13 mouse cellular contexts compared by ENCODE assay signal in the genomic region with DNA sequence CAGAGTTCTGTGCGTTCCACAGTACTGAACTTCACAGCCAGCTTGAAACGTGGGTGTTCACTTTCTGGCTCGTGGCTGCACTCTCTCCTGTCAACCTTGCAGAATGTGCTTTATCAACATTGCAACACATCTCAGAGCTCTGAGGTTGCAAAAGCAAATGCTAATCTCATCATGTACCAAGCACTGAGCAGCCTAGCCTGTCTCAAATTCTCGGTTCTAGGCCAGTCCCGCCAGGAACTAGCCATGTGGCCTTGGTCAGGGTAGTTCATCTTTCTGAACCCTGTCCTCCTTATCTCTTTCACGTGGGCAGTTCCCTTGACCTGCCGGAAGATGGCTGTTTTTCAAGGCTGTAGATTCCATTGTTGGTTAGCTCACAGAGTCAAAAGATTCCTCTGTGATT.
DNase-seq lines count a peak whose midpoint lies in the region; ATAC-seq and TF ChIP-seq lines count a peak whose summit lies in the region.
"Had no signal": no experiment of that assay in that cellular context is flagged by ENCODE, and none has a peak within 500 bp of the region (broad histone marks: within the 10 kb centered on the region; RNA-seq: fewer than 3 reads in every experiment).

No protein-coding gene starts in this region.

- no peak overlapping the region for H3K4me2 ChIP-seq in kidney, embryonic 16.5 days (replicated peaks; ENCODE audit: low read depth, low read length)
- no peak overlapping the region for H3K4me2 ChIP-seq in stomach, embryonic 15.5 days
- no peak overlapping the region for H3K4me2 ChIP-seq in forebrain, postnatal 0 days (ENCODE audit: low read depth)
- H3K4me2 ChIP-seq: hindbrain, embryonic 13.5 days had no signal

- no peak for DNase-seq in kidney, postnatal 14 days
- DNase-seq in ovary, postnatal 36 days (ENCODE audit: low spot score), result peak; percentile 36
- DNase-seq in ovary, postnatal 10 days (ENCODE audit: low spot score), result no peak
- peak; percentile 55 for DNase-seq in brain, adult 2 months (ENCODE audit: low read depth, low spot score)
- DNase-seq in forebrain, postnatal 0 days, result no peak
- DNase-seq in neural tube, embryonic 10.5 days (ENCODE audit: extremely low spot score, low spot score), result no peak
- DNase-seq: cerebellum, adult 11-12 months; gastrocnemius, postnatal 10 days; kidney, adult 2 months had no signal

- H3K9me3 ChIP-seq in kidney, embryonic 16.5 days (ENCODE audit: low read length), result 0 out of 2 replicates have a peak, but pooled peaks cover 2% of the 10 kb centered on the region
- no peaks in the 10 kb centered on the region for H3K9me3 ChIP-seq in stomach, embryonic 15.5 days
- H3K9me3 ChIP-seq in forebrain, postnatal 0 days (ENCODE audit: low read length), result no peaks in the 10 kb centered on the region

- H3K27me3 ChIP-seq in kidney, embryonic 16.5 days (ENCODE audit: insufficient read depth, low read length), result no peaks in the 10 kb centered on the region
- no peaks in the 10 kb centered on the region for H3K27me3 ChIP-seq in stomach, embryonic 15.5 days (replicated peaks)
- no peaks in the 10 kb centered on the region for H3K27me3 ChIP-seq in forebrain, postnatal 0 days (ENCODE audit: insufficient read depth, low read length)
- H3K27me3 ChIP-seq: hindbrain, embryonic 13.5 days had no signal

- no peak overlapping the region for H3K4me3 ChIP-seq in kidney, embryonic 16.5 days (ENCODE audit: low read length)
- no peak overlapping the region for H3K4me3 ChIP-seq in stomach, embryonic 15.5 days (replicated peaks)
- H3K4me3 ChIP-seq in forebrain, postnatal 0 days (ENCODE audit: low read depth, low read length), result no peak overlapping the region
- H3K4me3 ChIP-seq: hindbrain, embryonic 13.5 days had no signal

- no peak for TF ChIP-seq CTCF in forebrain, postnatal 0 days (IDR thresholded peaks at IDR 0.05; ENCODE audit: low read depth)

- H3K9ac ChIP-seq in kidney, embryonic 16.5 days (replicated peaks; ENCODE audit: low read length), result no peak overlapping the region
- no peak overlapping the region for H3K9ac ChIP-seq in stomach, embryonic 15.5 days
- H3K9ac ChIP-seq in forebrain, postnatal 0 days, result no peak overlapping the region
- H3K9ac ChIP-seq: hindbrain, embryonic 13.5 days had no signal

- no peaks in the 10 kb centered on the region for H3K4me1 ChIP-seq in kidney, embryonic 16.5 days (ENCODE audit: insufficient read depth, low read length)
- no peaks in the 10 kb centered on the region for H3K4me1 ChIP-seq in stomach, embryonic 15.5 days
- H3K4me1 ChIP-seq in forebrain, postnatal 0 days (ENCODE audit: insufficient read depth), result no peaks in the 10 kb centered on the region

- no peaks in the 10 kb centered on the region for H3K36me3 ChIP-seq in kidney, embryonic 16.5 days (ENCODE audit: insufficient read depth, low read length)
- no peaks in the 10 kb centered on the region for H3K36me3 ChIP-seq in stomach, embryonic 15.5 days
- H3K36me3 ChIP-seq in forebrain, postnatal 0 days (ENCODE audit: insufficient read depth), result no peaks in the 10 kb centered on the region
- H3K36me3 ChIP-seq: hindbrain, embryonic 13.5 days had no signal

- WGBS in kidney, embryonic 16.5 days, result 33% methylated on average over 7 of the region's 7 CpGs
- WGBS in stomach, embryonic 15.5 days, result 41% methylated on average over 7 of the region's 7 CpGs
- WGBS in forebrain, postnatal 0 days, result 85% methylated on average over 7 of the region's 7 CpGs

- no peak overlapping the region for H3K27ac ChIP-seq in kidney, embryonic 16.5 days (ENCODE audit: low read length)
- H3K27ac ChIP-seq in stomach, embryonic 15.5 days, result no peak overlapping the region
- H3K27ac ChIP-seq in forebrain, postnatal 0 days (ENCODE audit: low read depth, low read length), result no peak overlapping the region
- H3K27ac ChIP-seq: hindbrain, embryonic 13.5 days had no signal

- 0 out of 2 replicates have a peak, but pooled peaks have one; percentile 59 for ATAC-seq in kidney, embryonic 16.5 days (ENCODE audit: low FRiP score, low TSS enrichment)
- ATAC-seq in stomach, embryonic 15.5 days (ENCODE audit: insufficient read depth, low FRiP score, low read depth), result peak; percentile 39; the same call in 1 of the 2 replicates
- no peak for ATAC-seq in forebrain, postnatal 0 days
- ATAC-seq: forebrain, embryonic 14.5 days had no signal

Comparison
In these comparisons a context has a peak if more than half of its experiments do, and no peak if none do; other contexts are left out.
1. DNase-seq: peak in ovary, postnatal 36 days (single experiment) and brain, adult 2 months (single experiment); none in kidney, postnatal 14 days (single experiment), ovary, postnatal 10 days (single experiment), forebrain, postnatal 0 days (single experiment) and neural tube, embryonic 10.5 days (single experiment).